Mouse (Mus musculus) brain, embryonic 14.5 days (tissue): ENCODE measurements at regions not wholly inside any gene's neighbourhood (a gene's known extent, or its start where the extent isn't known, plus 50 kb on each side); places are given as distances from the start of the nearest gene placed in this dataset.

Source experiments
- CTCF ChIP-seq: fragments of 200-500 bp; IDR thresholded peaks from 2 replicates; pipeline ENCODE4 v1.5.1; 2012; ENCODE audit warnings: inconsistent platforms, mild to moderate bottlenecking, moderate library complexity, borderline replicate concordance; ENCODE audit not compliant: insufficient read depth, insufficient read length; ENCODE audit errors: extremely low read depth
- POLR2A ChIP-seq: fragments of 200-500 bp; IDR thresholded peaks from 2 replicates; pipeline ENCODE4 v1.6.1; 2012; ENCODE audit warnings: mild to moderate bottlenecking, inconsistent platforms, borderline replicate concordance; ENCODE audit not compliant: poor library complexity, insufficient read depth, insufficient read length, severe bottlenecking; ENCODE audit errors: extremely low read depth

- no peak for TF ChIP-seq CTCF
- no peak for TF ChIP-seq POLR2A
Observed at GRCm38 (mm10) chr17:85886237-85886636, 198.2 kb upstream of the Six2 start.
